Mouse (Mus musculus) bone marrow macrophage, adult 2 months (primary cell): ENCODE results near the gene Sypl. TPM values are rescaled to one million over a fixed set of nuclear protein-coding genes. Genes with fewer than 3 reads are reported as not detected.

Experiments used
- H3K27ac ChIP-seq: 2 replicates; pipeline ENCODE4 v1.5.1; 2012; ENCODE audit warnings: low read depth, low read length; ENCODE audit not compliant: insufficient read depth
- H3K4me1 ChIP-seq: 2 replicates; pipeline ENCODE4 v1.6.1; 2012; ENCODE audit warnings: low read length; ENCODE audit not compliant: control insufficient read depth, insufficient read depth
- H3K4me3 ChIP-seq: 2 replicates; pipeline ENCODE4 v1.5.1; 2012; ENCODE audit warnings: mild to moderate bottlenecking, low read length, moderate library complexity; ENCODE audit not compliant: insufficient read depth
- CTCF ChIP-seq: IDR thresholded peaks from 2 replicates; pipeline ENCODE4 v1.5.1; 2012; ENCODE audit warnings: low read depth, mild to moderate bottlenecking, low read length, moderate library complexity
- POLR2A ChIP-seq: IDR thresholded peaks from 2 replicates; pipeline ENCODE4 v1.6.1; 2012; ENCODE audit warnings: mild to moderate bottlenecking, low read depth, low read length, borderline replicate concordance
- polyA plus RNA-seq: library from polyadenylated mRNA; stranded (reverse); fragments of >200 nt; gene quantifications from 2 replicates; pipeline ENCODE4 v1.2.4, GENCODE M21; 2012; ENCODE audit not compliant: missing spikeins, insufficient read depth, insufficient read length

Gene Sypl
- polyA plus RNA-seq, 1 experiment = 125 TPM

DNA sequence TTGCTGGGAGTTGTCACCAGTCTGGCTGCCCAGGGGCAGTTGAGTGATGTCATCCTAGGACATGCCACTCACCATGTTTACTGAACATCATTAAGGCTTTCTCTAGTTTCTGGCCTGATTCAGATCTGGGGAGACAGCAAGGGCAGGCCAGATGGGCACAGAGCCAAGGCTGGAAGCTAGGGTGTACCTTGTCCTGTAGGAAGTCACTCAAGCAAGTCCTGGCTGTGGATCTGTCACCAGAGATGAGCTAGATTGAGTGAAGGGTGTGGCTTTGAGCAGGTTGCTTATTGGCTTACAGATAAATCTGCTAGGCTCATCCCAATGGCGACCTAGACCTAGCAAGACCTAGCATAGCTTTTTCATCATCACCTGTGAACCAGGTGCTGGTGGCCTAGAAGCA lies 61.4 kb downstream of the Sypl start:
- TF ChIP-seq POLR2A = no peak
- no peak for TF ChIP-seq CTCF
- H3K4me3 ChIP-seq = no peak overlapping the region
- H3K27ac ChIP-seq = no peak overlapping the region
- peaks cover 4% of the 10 kb centered on the region for H3K4me1 ChIP-seq

GRCm38 (mm10) chr12:33016824-33017705 lies 63.4 kb downstream of the Sypl start:
- Histone ChIP-seq H3K4me1 (peaks cover 7% of the 10 kb centered on the region), H3K4me3 (peak overlapping the region; percentile 25; the same call in 1 of the 2 replicates), H3K27ac (no peak overlapping the region)
- TF ChIP-seq POLR2A (no peak), CTCF (no peak)

GRCm38 (mm10) chr12:33018601-33019000 lies 64.9 kb downstream of the Sypl start:
- Histone ChIP-seq H3K4me3 (no peak overlapping the region), H3K4me1 (peaks cover 7% of the 10 kb centered on the region), H3K27ac (no peak overlapping the region)
- TF ChIP-seq CTCF = no peak
- no peak for TF ChIP-seq POLR2A

DNA sequence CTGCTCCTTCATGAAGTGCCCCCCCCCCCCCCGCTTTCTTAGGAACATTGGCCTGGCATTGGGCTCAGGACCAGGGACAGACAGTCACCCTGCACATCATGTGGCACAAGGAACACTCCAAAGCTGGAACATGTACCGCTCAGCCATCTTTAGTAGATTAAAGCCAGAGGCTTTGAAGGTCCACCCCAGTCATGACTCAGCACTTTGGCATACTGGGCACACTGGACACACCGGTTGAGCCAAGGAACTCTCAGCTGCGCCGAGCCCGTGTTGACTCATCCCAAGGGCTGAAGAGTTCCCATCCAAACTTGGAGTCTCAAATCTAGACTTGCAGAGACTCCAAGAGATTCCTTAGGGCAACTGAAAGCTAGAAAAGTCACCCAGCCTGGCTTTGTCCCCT lies 66.3 kb downstream of the Sypl start:
- Histone ChIP-seq H3K4me1 (peaks cover 7% of the 10 kb centered on the region), H3K27ac (no peak overlapping the region), H3K4me3 (no peak overlapping the region)
- no peak for TF ChIP-seq POLR2A
- TF ChIP-seq CTCF = no peak

- no peak overlapping the region for H3K4me3 ChIP-seq
- no peak overlapping the region for H3K27ac ChIP-seq
- peaks cover 7% of the 10 kb centered on the region for H3K4me1 ChIP-seq
- TF ChIP-seq CTCF (no peak), POLR2A (no peak)
Measured at GRCm38 (mm10) chr12:33021140-33021539, 67.4 kb downstream of the Sypl start.

DNA sequence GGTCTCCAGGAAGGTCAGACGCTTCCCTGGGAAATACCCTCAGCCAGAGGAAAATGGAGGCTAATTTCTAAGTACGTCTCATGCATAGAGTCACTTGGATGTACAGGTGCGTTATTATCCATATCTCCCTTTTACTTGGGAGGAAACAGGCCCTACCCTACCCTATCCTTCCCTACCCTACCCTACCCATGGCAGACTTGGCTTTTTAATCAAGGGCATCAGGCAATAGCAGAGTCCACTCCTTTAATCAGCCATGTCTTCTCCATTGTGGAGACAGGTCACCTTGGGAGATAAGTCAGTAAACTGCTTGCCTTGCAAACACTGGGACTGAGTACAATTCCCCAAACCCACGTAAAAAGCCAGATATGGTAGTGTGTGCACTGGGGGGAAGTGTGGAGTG lies 68.1 kb downstream of the Sypl start:
- no peak overlapping the region for H3K4me3 ChIP-seq
- H3K4me1 ChIP-seq = peaks cover 7% of the 10 kb centered on the region
- H3K27ac ChIP-seq = no peak overlapping the region
- TF ChIP-seq CTCF = no peak
- no peak for TF ChIP-seq POLR2A

DNA sequence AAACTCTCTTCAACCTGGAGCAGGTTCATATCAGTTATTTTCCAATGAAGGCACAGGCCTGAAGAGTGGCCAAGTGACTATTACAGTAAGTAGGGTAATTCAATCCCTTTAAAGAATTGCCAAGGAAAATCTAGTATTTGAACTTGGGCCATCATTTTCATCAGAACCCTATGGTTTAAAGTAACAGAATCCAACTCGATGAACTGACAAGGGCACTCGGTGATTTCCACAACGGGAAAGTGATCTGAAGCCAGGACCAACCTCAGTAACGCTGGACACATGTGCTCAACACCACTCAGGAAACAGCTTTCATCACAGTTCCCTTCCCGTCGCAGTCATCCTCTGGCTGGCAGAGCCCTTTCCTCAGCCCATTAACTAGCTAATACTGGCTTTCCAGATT lies 70.8 kb downstream of the Sypl start:
- Histone ChIP-seq H3K27ac (no peak overlapping the region), H3K4me3 (no peak overlapping the region), H3K4me1 (peaks cover 9% of the 10 kb centered on the region)
- TF ChIP-seq POLR2A (no peak), CTCF (no peak)

- Histone ChIP-seq H3K4me1 (peaks cover 11% of the 10 kb centered on the region), H3K27ac (no peak overlapping the region), H3K4me3 (no peak overlapping the region)
- TF ChIP-seq POLR2A (no peak), CTCF (peak; percentile 90)
Measured at GRCm38 (mm10) chr12:33027093-33027492, 73.4 kb downstream of the Sypl start.

DNA sequence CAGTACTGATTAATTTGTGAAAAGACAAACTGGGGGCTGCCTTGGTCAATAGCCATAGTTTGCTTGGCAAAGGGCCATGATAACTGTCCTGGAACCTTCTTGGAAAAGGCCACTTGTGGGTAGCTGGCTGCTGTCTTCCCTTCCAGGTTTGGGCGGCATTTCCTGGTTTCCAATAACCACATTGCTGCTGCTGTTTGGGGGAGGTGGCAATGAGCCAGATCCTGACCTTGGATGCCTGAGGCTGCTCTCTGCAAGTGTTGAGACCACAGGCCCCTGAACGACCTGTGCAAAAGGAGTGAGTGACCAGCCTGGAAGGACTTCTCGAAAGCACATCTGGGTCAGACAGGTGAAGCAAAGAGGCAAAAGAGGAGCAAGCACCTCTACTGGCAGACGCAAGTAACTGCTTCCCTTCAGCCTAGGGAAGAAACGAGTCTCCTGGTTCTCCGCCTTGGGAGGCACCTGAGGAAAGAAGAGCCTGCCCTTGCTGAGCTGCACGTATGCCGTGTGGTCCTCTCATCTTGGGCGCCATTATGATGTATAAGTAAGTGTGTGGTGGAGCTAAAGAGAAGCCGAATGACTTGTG lies 74.5 kb downstream of the Sypl start:
- no peak for TF ChIP-seq POLR2A
- no peak for TF ChIP-seq CTCF
- no peak overlapping the region for H3K4me3 ChIP-seq

DNA sequence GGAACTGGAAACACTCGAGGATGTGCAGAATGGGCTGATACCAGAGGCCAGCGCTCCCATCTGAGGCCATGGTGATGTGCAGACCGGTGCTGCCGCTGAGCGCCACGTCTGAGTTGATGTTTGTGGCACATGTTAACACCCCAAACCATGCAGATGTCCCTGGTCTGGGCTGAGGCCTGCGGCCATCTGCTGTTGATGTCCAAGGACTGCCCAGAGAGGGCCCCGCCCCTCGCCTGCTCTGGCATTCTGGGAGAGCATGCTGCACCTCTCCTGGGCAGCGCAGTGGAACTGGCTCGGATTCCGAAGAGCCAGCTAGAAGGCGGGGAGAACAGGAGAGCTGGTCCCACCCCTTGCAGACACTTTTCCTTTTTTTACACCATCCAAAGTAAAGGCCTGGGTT lies 75.0 kb downstream of the Sypl start:
- H3K4me1 ChIP-seq = peaks cover 11% of the 10 kb centered on the region
- no peak for TF ChIP-seq CTCF
- no peak for TF ChIP-seq POLR2A
- H3K27ac ChIP-seq = no peak overlapping the region
- H3K4me3 ChIP-seq = no peak overlapping the region

More for the DNA sequence above, 74.5 kb downstream of the Sypl start:
- peaks cover 11% of the 10 kb centered on the region for H3K4me1 ChIP-seq
- H3K27ac ChIP-seq = no peak overlapping the region

Other genes starting within 250 kb of the Sypl start
- 97.2 and 112 TPM in 2 replicates for gene Nampt, start 134.3 kb upstream of the Sypl start, polyA plus RNA-seq
- gene Cdhr3, start 139.0 kb downstream of the Sypl start, polyA plus RNA-seq = 0.19 and 0.27 TPM in 2 replicates
- 85.0 and 90.6 TPM in 2 replicates for gene Atxn7l1, start 193.8 kb downstream of the Sypl start, polyA plus RNA-seq